Mouse (Mus musculus) liver, embryonic 13.5 days (tissue): ENCODE data around the gene Mmp2. TPM values are rescaled to one million over a fixed set of nuclear protein-coding genes. Genes with fewer than 3 reads are reported as not detected.

Source experiments
- ATAC-seq: fragments of 200-750 bp; cut with Nextera tagmentation; 2 replicates; pipeline ENCODE4 v1.8.0; 2017; ENCODE audit warnings: low read depth, mild to moderate bottlenecking, moderate number of reproducible peaks, moderate library complexity
- DNase-seq: peaks from one replicate; pipeline ENCODE4 v3.0.0; 2022
- H3K27ac ChIP-seq: fragments of 300-500 bp; sonication (generic); 2 replicates; pipeline ENCODE4 v1.5.1; 2015; ENCODE audit warnings: moderate library complexity, mild to moderate bottlenecking, inconsistent platforms
- H3K27me3 ChIP-seq: fragments of 300-500 bp; sonication (generic); 2 replicates; pipeline ENCODE4 v1.6.1; 2015; ENCODE audit warnings: mild to moderate bottlenecking, inconsistent platforms
- H3K36me3 ChIP-seq: fragments of 300-500 bp; sonication (generic); 2 replicates; pipeline ENCODE4 v1.6.1; 2015; ENCODE audit warnings: mild to moderate bottlenecking, inconsistent platforms
- H3K4me1 ChIP-seq: fragments of 300-500 bp; sonication (generic); replicated peaks from 2 replicates; pipeline ENCODE4 v1.6.1; 2015; ENCODE audit warnings: inconsistent platforms
- H3K4me2 ChIP-seq: fragments of 300-500 bp; sonication (generic); 2 replicates; pipeline ENCODE4 v1.6.1; 2015; ENCODE audit warnings: inconsistent platforms, mild to moderate bottlenecking, moderate library complexity
- H3K4me3 ChIP-seq: fragments of 300-500 bp; sonication (generic); replicated peaks from 2 replicates; pipeline ENCODE4 v1.5.1; 2015; ENCODE audit warnings: mild to moderate bottlenecking, inconsistent platforms
- H3K9ac ChIP-seq: fragments of 300-500 bp; sonication (generic); 2 replicates; pipeline ENCODE4 v1.6.1; 2015; ENCODE audit warnings: mild to moderate bottlenecking, inconsistent platforms
- H3K9me3 ChIP-seq: fragments of 300-500 bp; sonication (generic); replicated peaks from 2 replicates; pipeline ENCODE4 v1.6.1; 2016; ENCODE audit warnings: inconsistent platforms
- WGBS: fragments of 180-500 bp; shearing (Covaris S2); methylation state at CpG from one replicate; pipeline ENCODE4 v1.1.7; 2015; ENCODE audit not compliant: insufficient replicate concordance; 5-methylcytosine and 5-hydroxymethylcytosine counted together
- polyA plus RNA-seq: library from polyadenylated mRNA; unstranded; fragments of >200 nt; fragmentation: Nextera tagmentation; extraction: Ambion mirVana; gene quantifications from 2 replicates; pipeline ENCODE4 v1.2.1, GENCODE M21; 2015

The Mmp2 gene
- polyA plus RNA-seq, 1 experiment from 2014 or later: 12.4 TPM

- Histone ChIP-seq H3K9me3 (no peaks in the 10 kb centered on the region), H3K4me2 (no peak overlapping the region), H3K4me1 (no peaks in the 10 kb centered on the region), H3K27me3 (no peaks in the 10 kb centered on the region), H3K27ac (no peak overlapping the region), H3K9ac (no peak overlapping the region), H3K4me3 (no peak overlapping the region), H3K36me3 (no peaks in the 10 kb centered on the region)
- ATAC-seq (no peak), DNase-seq (no peak)
- 63% methylated on average over 5 of the region's 5 CpGs for WGBS
Observed at GRCm38 (mm10) chr8:92815661-92816060, 11.4 kb upstream of the Mmp2 start.

- DNase-seq (peak; percentile 40), ATAC-seq (peak; percentile 48; the same call in 1 of the 2 replicates)
- Histone ChIP-seq H3K9me3 (no peaks in the 10 kb centered on the region), H3K27ac (no peak overlapping the region), H3K4me3 (no peak overlapping the region), H3K4me2 (no peak overlapping the region), H3K9ac (no peak overlapping the region), H3K36me3 (no peaks in the 10 kb centered on the region), H3K27me3 (no peaks in the 10 kb centered on the region), H3K4me1 (no peaks in the 10 kb centered on the region)
- WGBS: 12% methylated on average over 6 of the region's 6 CpGs
Observed at GRCm38 (mm10) chr8:92817928-92818818, 8.9 kb upstream of the Mmp2 start.

- Histone ChIP-seq H3K9me3 (no peaks in the 10 kb centered on the region), H3K4me1 (no peaks in the 10 kb centered on the region), H3K9ac (no peak overlapping the region), H3K4me3 (no peak overlapping the region), H3K36me3 (no peaks in the 10 kb centered on the region), H3K27ac (no peak overlapping the region), H3K27me3 (peaks cover 2% of the 10 kb centered on the region; the same call in 1 of the 2 replicates), H3K4me2 (no peak overlapping the region)
- DNase-seq: no peak
- no peak for ATAC-seq
Observed at GRCm38 (mm10) chr8:92821151-92821550, 5.9 kb upstream of the Mmp2 start.

- Histone ChIP-seq H3K4me3 (no peak overlapping the region), H3K4me2 (no peak overlapping the region), H3K9ac (no peak overlapping the region), H3K36me3 (no peaks in the 10 kb centered on the region), H3K27ac (no peak overlapping the region), H3K9me3 (no peaks in the 10 kb centered on the region), H3K27me3 (peaks cover 10% of the 10 kb centered on the region), H3K4me1 (no peaks in the 10 kb centered on the region)
- ATAC-seq (no peak), DNase-seq (no peak)
- 27% methylated on average over 5 of the region's 5 CpGs for WGBS
Observed at GRCm38 (mm10) chr8:92822386-92822785, 4.7 kb upstream of the Mmp2 start.

- Histone ChIP-seq H3K4me2 (no peak overlapping the region), H3K27me3 (peaks cover 20% of the 10 kb centered on the region), H3K4me1 (no peaks in the 10 kb centered on the region), H3K9me3 (no peaks in the 10 kb centered on the region), H3K4me3 (no peak overlapping the region), H3K27ac (no peak overlapping the region), H3K36me3 (no peaks in the 10 kb centered on the region), H3K9ac (no peak overlapping the region)
- ATAC-seq (no peak), DNase-seq (no peak)
- 45% methylated on average over 4 of the region's 4 CpGs for WGBS
Observed at GRCm38 (mm10) chr8:92825991-92826390, 1.1 kb upstream of the Mmp2 start.

GRCm38 (mm10) chr8:92828251-92828743, 1.2 kb downstream of the Mmp2 start:
- H3K4me2 ChIP-seq: no peak overlapping the region

GRCm38 (mm10) chr8:92834065-92834731, 7.1 kb downstream of the Mmp2 start:
- ATAC-seq (no peak), DNase-seq (no peak)
- no peaks in the 10 kb centered on the region for H3K36me3 ChIP-seq
- no peak overlapping the region for H3K4me2 ChIP-seq
- H3K9me3 ChIP-seq: no peaks in the 10 kb centered on the region
- no peak overlapping the region for H3K27ac ChIP-seq
- no peak overlapping the region for H3K9ac ChIP-seq
- H3K27me3 ChIP-seq: no peaks in the 10 kb centered on the region
- H3K4me1 ChIP-seq: no peaks in the 10 kb centered on the region
- 28% methylated on average over 5 of the region's 5 CpGs for WGBS
- no peak overlapping the region for H3K4me3 ChIP-seq

More at GRCm38 (mm10) chr8:92828251-92828743, 1.2 kb downstream of the Mmp2 start:
- no peak for ATAC-seq
- Histone ChIP-seq H3K9me3 (no peaks in the 10 kb centered on the region), H3K27me3 (peaks cover 20% of the 10 kb centered on the region), H3K27ac (no peak overlapping the region), H3K4me1 (no peaks in the 10 kb centered on the region), H3K36me3 (no peaks in the 10 kb centered on the region), H3K4me3 (0 out of 2 replicates have a peak overlapping the region, but pooled peaks have one; percentile 3), H3K9ac (no peak overlapping the region)
- WGBS: 52% methylated on average over 15 of the region's 15 CpGs
- DNase-seq: no peak

GRCm38 (mm10) chr8:92834786-92835500, 7.9 kb downstream of the Mmp2 start:
- H3K27me3 ChIP-seq: no peaks in the 10 kb centered on the region
- H3K27ac ChIP-seq: no peak overlapping the region
- H3K9ac ChIP-seq: no peak overlapping the region
- WGBS: 61% methylated on average over 11 of the region's 11 CpGs
- H3K9me3 ChIP-seq: no peaks in the 10 kb centered on the region
- H3K4me2 ChIP-seq: no peak overlapping the region
- ATAC-seq: no peak
- no peaks in the 10 kb centered on the region for H3K36me3 ChIP-seq
- no peak for DNase-seq
- H3K4me1 ChIP-seq: no peaks in the 10 kb centered on the region
- no peak overlapping the region for H3K4me3 ChIP-seq

GRCm38 (mm10) chr8:92835901-92836300, 8.8 kb downstream of the Mmp2 start:
- H3K36me3 ChIP-seq: no peaks in the 10 kb centered on the region
- 84% methylated on average over 11 of the region's 11 CpGs for WGBS
- H3K27me3 ChIP-seq: no peaks in the 10 kb centered on the region
- DNase-seq (no peak), ATAC-seq (no peak)
- H3K4me2 ChIP-seq: no peak overlapping the region
- H3K4me3 ChIP-seq: no peak overlapping the region
- H3K9me3 ChIP-seq: no peaks in the 10 kb centered on the region
- H3K27ac ChIP-seq: no peak overlapping the region
- H3K4me1 ChIP-seq: no peaks in the 10 kb centered on the region
- H3K9ac ChIP-seq: no peak overlapping the region

GRCm38 (mm10) chr8:92838616-92839015, 11.5 kb downstream of the Mmp2 start:
- H3K9me3 ChIP-seq: no peaks in the 10 kb centered on the region
- 57% methylated on average over 3 of the region's 3 CpGs for WGBS

GRCm38 (mm10) chr8:92839161-92839560, 12.1 kb downstream of the Mmp2 start:
- Histone ChIP-seq H3K27ac (no peak overlapping the region), H3K4me2 (no peak overlapping the region), H3K4me1 (no peaks in the 10 kb centered on the region), H3K27me3 (no peaks in the 10 kb centered on the region), H3K4me3 (no peak overlapping the region), H3K9me3 (no peaks in the 10 kb centered on the region), H3K36me3 (no peaks in the 10 kb centered on the region), H3K9ac (no peak overlapping the region)
- no peak for DNase-seq
- WGBS: 69% methylated on average over 8 of the region's 8 CpGs
- no peak for ATAC-seq

More at GRCm38 (mm10) chr8:92838616-92839015, 11.5 kb downstream of the Mmp2 start:
- H3K27me3 ChIP-seq: no peaks in the 10 kb centered on the region
- ATAC-seq (no peak), DNase-seq (no peak)
- no peak overlapping the region for H3K27ac ChIP-seq
- no peaks in the 10 kb centered on the region for H3K36me3 ChIP-seq
- H3K4me3 ChIP-seq: no peak overlapping the region
- H3K4me1 ChIP-seq: no peaks in the 10 kb centered on the region
- H3K4me2 ChIP-seq: no peak overlapping the region
- no peak overlapping the region for H3K9ac ChIP-seq
